Mouse (Mus musculus) thymus, adult 2 months (tissue): ENCODE measurements around the gene Cobl.

Experiments
- CTCF ChIP-seq: fragments of 200-500 bp; IDR thresholded peaks from 2 replicates; pipeline ENCODE4 v1.5.1; 2012; ENCODE audit warnings: mild to moderate bottlenecking, control low read depth, low read length, moderate library complexity, borderline replicate concordance; ENCODE audit not compliant: control insufficient read depth, poor library complexity, insufficient read depth; ENCODE audit errors: extremely low read depth
- POLR2A ChIP-seq: fragments of 200-500 bp; IDR thresholded peaks from 2 replicates; pipeline ENCODE4 v1.6.1; 2012; ENCODE audit warnings: mild to moderate bottlenecking, low read length, control low read depth, moderate library complexity; ENCODE audit not compliant: control insufficient read depth, poor library complexity, insufficient read depth; ENCODE audit errors: extremely low read depth

DNA sequence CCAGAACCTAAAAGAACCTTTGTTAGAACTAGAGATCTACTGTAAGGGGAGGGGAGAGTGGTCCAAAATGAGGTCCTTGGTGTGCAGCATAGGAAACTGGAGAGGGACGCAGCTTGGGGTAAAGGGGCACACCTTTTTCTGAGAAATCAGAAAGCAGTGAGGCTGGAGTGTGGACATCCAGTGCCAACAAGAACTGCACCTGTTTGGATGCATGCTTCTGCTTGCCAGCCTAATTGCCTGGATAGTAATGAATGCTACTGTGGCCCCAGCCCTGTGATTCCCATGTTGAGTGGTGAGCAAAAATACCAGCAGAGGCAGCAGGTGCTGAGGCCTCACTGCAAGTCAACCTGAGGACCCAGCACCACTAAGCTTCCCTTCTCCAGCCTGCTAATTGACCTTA, 469 bp upstream of the Cobl start:
- TF ChIP-seq POLR2A: no peak
- no peak for TF ChIP-seq CTCF
